Mouse (Mus musculus) neural tube, embryonic 12.5 days (tissue): ENCODE results near the gene Rps6kc1. TPM values are rescaled to one million over a fixed set of nuclear protein-coding genes. Genes with fewer than 3 reads are reported as not detected.

Experiments
- ATAC-seq: fragments of 200-750 bp; cut with Nextera tagmentation; 2 replicates; pipeline ENCODE4 v1.8.0; 2017; ENCODE audit warnings: low read depth, mild to moderate bottlenecking, moderate TSS enrichment, moderate library complexity; ENCODE audit not compliant: low FRiP score
- H3K27ac ChIP-seq: fragments of 300-500 bp; sonication (generic); 2 replicates; pipeline ENCODE4 v1.5.1; 2016
- H3K27me3 ChIP-seq: fragments of 300-500 bp; sonication (generic); replicated peaks from 2 replicates; pipeline ENCODE4 v1.6.1; 2016; ENCODE audit warnings: mild to moderate bottlenecking
- H3K36me3 ChIP-seq: fragments of 300-500 bp; sonication (generic); 2 replicates; pipeline ENCODE4 v1.6.1; 2016; ENCODE audit warnings: mild to moderate bottlenecking
- H3K4me1 ChIP-seq: fragments of 300-500 bp; sonication (generic); 2 replicates; pipeline ENCODE4 v1.6.1; 2016
- H3K4me2 ChIP-seq: fragments of 300-500 bp; sonication (generic); replicated peaks from 2 replicates; pipeline ENCODE4 v1.6.1; 2016; ENCODE audit warnings: mild to moderate bottlenecking
- H3K4me3 ChIP-seq: fragments of 300-500 bp; sonication (generic); 2 replicates; pipeline ENCODE4 v1.5.1; 2016
- H3K9ac ChIP-seq: fragments of 300-500 bp; sonication (generic); 2 replicates; pipeline ENCODE4 v1.6.1; 2016; ENCODE audit warnings: mild to moderate bottlenecking
- H3K9me3 ChIP-seq: fragments of 300-500 bp; sonication (generic); 2 replicates; pipeline ENCODE4 v1.6.1; 2016; ENCODE audit warnings: mild to moderate bottlenecking
- WGBS: fragments of 180-500 bp; shearing (Covaris S2); methylation state at CpG from one replicate; pipeline ENCODE4 v1.1.7; 2016; 5-methylcytosine and 5-hydroxymethylcytosine counted together
- polyA plus RNA-seq: library from polyadenylated mRNA; unstranded; fragments of >200 nt; fragmentation: Nextera tagmentation; extraction: Ambion mirVana; gene quantifications from 2 replicates; pipeline ENCODE4 v1.2.1, GENCODE M21; 2016

Gene Rps6kc1
- polyA plus RNA-seq: 24.7 and 26.4 TPM in 2 replicates

DNA sequence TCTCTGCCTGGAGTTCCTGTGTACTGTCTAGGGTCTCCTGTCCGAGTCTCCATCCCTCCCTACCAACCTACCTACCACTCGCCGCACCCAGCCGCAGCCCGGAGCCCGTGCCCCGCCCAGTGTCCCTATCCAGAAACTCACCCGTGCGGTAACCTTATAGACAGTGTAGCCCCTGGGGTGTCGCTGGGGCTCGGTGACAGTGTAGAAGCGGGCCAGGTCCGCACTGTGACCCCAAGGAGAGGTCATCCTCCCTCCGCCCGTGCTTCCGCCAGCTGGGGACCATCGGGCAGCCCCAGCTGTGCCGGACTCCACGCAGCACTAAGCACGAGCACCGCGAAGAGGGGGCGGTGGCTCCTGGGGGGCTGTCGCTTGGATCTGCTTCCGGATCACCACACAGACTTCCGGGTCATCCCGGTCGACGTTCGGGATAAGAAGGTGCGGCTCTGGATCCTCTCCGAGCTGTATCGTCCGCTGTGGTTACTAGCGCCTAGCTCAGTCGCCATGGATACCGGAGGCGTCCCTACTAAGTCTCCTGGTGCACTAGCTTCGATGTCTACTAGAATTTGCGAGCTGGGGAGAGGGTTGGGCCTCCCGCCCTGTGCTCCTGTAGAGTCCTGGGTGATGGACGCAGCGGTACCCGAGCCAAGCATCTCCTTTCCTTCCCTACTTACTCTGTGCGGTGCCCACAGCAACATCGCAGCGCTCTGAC lies at the start of gene Rps6kc1:
TSS of gene Rps6kc1 (minus strand) at position 356 of the 709 bp plus-strand sequence.
- peaks cover 22% of the 10 kb centered on the region for H3K4me1 ChIP-seq
- WGBS: under 1% methylated on average over 47 of the region's 47 CpGs
- H3K9ac ChIP-seq: peak within 1 kb of the TSS; percentile 81
- peak within 1 kb of the TSS; percentile 85 for H3K4me2 ChIP-seq
- no peaks in the 10 kb centered on the region for H3K36me3 ChIP-seq
- peak within 1 kb of the TSS; percentile 82 for H3K4me3 ChIP-seq
- H3K9me3 ChIP-seq: no peaks in the 10 kb centered on the region
- H3K27me3 ChIP-seq: no peaks in the 10 kb centered on the region
- peak within 1 kb of the TSS; percentile 15; the same call in 1 of the 2 replicates for H3K27ac ChIP-seq
- peak; percentile 94 for ATAC-seq

DNA sequence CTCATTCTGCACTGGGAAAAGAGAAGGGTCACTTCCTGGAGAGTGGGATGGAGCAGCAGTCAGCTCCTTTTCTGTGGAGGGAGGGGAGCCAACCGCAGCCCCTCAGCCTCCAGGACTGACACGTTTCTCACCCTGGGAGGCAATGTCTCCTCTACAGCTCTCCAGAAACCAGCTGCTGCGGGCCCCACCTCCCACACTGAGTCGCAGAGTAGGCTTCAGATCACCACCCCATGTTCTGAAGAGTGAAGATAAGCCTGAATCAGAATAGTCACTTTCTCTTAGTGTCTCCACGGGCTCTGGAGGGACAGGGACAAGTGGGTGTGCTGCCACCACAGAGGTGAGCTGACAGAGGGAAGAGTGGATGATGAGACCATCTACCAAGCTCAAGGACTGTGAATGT lies 47.3 kb upstream of the Rps6kc1 start:
- Histone ChIP-seq H3K4me1 (no peaks in the 10 kb centered on the region), H3K4me2 (no peak overlapping the region), H3K9ac (no peak overlapping the region), H3K36me3 (peaks cover 91% of the 10 kb centered on the region), H3K27me3 (no peaks in the 10 kb centered on the region), H3K27ac (no peak overlapping the region), H3K9me3 (no peaks in the 10 kb centered on the region), H3K4me3 (no peak overlapping the region)
- 84% methylated on average over 5 of the region's 5 CpGs for WGBS
- no peak for ATAC-seq

DNA sequence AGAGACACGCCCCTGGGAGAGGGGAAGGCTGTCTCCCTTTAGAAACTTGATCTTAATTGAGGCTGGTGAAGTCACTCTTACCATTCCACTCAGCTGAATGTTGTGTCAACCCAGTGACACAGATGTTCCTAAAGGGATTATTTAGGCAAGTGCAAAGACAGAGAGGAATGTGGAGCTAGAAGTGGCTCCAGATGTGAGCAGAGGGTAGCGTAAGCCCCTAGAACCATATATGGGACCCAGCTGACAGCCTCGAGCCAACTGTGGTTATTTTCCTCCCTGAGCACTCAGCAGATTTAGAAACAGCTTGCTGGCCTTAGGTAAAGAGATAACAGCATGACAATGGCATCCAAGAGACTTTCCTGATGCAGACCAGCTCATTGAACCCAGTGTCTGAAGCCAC lies 41.4 kb upstream of the Rps6kc1 start:
- H3K4me3 ChIP-seq: no peak overlapping the region
- no peak overlapping the region for H3K9ac ChIP-seq
- no peaks in the 10 kb centered on the region for H3K27me3 ChIP-seq
- peaks cover 94% of the 10 kb centered on the region for H3K36me3 ChIP-seq
- ATAC-seq: no peak
- H3K27ac ChIP-seq: no peak overlapping the region
- 85% methylated on average over 3 of the region's 3 CpGs for WGBS
- no peaks in the 10 kb centered on the region for H3K9me3 ChIP-seq
- H3K4me2 ChIP-seq: no peak overlapping the region
- H3K4me1 ChIP-seq: no peaks in the 10 kb centered on the region

- no peak overlapping the region for H3K9ac ChIP-seq
- no peak overlapping the region for H3K27ac ChIP-seq
- no peaks in the 10 kb centered on the region for H3K4me1 ChIP-seq
- WGBS: 86% methylated on average over 5 of the region's 5 CpGs
- no peak for ATAC-seq
- no peaks in the 10 kb centered on the region for H3K27me3 ChIP-seq
- H3K36me3 ChIP-seq: peaks cover 93% of the 10 kb centered on the region
- H3K9me3 ChIP-seq: no peaks in the 10 kb centered on the region
- no peak overlapping the region for H3K4me2 ChIP-seq
- no peak overlapping the region for H3K4me3 ChIP-seq
Observed at GRCm38 (mm10) chr1:190951014-190951413, 39.4 kb upstream of the Rps6kc1 start.

GRCm38 (mm10) chr1:190948846-190949245 lies 37.3 kb upstream of the Rps6kc1 start:
- no peak for ATAC-seq
- Histone ChIP-seq H3K4me3 (no peak overlapping the region), H3K4me2 (no peak overlapping the region), H3K27ac (no peak overlapping the region), H3K27me3 (no peaks in the 10 kb centered on the region), H3K36me3 (peaks cover 86% of the 10 kb centered on the region), H3K9ac (no peak overlapping the region), H3K9me3 (no peaks in the 10 kb centered on the region), H3K4me1 (no peaks in the 10 kb centered on the region)
- 90% methylated on average over 17 of the region's 17 CpGs for WGBS

DNA sequence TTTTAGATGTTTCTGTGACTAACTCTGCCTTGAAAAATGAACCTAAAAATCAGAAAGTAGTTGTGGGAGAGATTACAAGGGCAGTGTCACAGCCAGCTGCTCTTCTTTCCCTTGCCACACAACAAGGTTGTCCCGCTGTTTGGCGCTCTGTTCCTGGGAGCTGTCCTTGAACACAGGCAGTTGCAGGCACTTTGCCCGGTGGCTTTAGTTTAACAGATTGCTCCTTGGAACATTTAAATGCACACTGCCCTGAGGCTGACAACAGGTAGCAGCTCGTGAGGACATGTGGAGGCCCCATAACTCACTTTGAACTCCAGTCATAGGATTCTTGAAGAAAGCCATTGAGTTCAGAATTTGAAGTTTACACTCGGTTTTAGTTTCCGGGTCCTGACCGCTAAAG lies 36.9 kb upstream of the Rps6kc1 start:
- ATAC-seq: no peak
- Histone ChIP-seq H3K27me3 (no peaks in the 10 kb centered on the region), H3K4me3 (no peak overlapping the region), H3K9me3 (no peaks in the 10 kb centered on the region), H3K4me1 (no peaks in the 10 kb centered on the region), H3K4me2 (no peak overlapping the region), H3K27ac (no peak overlapping the region), H3K36me3 (peaks cover 86% of the 10 kb centered on the region), H3K9ac (no peak overlapping the region)
- 87% methylated on average over 7 of the region's 7 CpGs for WGBS

DNA sequence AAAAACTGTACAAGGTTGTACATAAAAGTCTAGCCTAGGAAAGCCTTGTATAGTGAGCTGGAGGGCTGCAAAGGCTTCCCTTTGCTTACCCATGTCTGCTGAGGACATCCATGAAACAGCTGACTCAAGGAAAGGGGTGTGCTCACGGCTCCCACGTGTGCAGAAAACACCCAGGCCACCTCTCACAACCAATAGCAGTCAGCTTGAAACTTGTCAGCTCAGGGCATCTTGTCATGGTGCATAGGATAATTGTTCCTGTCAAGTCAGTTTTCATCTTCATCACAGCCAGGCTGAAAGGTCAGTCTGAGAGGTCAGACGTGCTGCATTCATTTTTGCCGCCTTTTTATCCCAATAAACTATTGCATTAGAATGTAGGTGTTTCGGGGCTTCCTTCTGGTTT lies 36.4 kb upstream of the Rps6kc1 start:
- H3K4me3 ChIP-seq: no peak overlapping the region
- 86% methylated on average over 5 of the region's 5 CpGs for WGBS
- no peaks in the 10 kb centered on the region for H3K27me3 ChIP-seq
- no peaks in the 10 kb centered on the region for H3K4me1 ChIP-seq
- H3K36me3 ChIP-seq: peaks cover 85% of the 10 kb centered on the region
- H3K9me3 ChIP-seq: no peaks in the 10 kb centered on the region
- no peak overlapping the region for H3K9ac ChIP-seq
- no peak overlapping the region for H3K4me2 ChIP-seq
- ATAC-seq: no peak
- H3K27ac ChIP-seq: no peak overlapping the region

- Histone ChIP-seq H3K9me3 (no peaks in the 10 kb centered on the region), H3K9ac (no peak overlapping the region), H3K4me3 (no peak overlapping the region), H3K27ac (no peak overlapping the region), H3K4me2 (no peak overlapping the region), H3K4me1 (no peaks in the 10 kb centered on the region), H3K36me3 (peaks cover 88% of the 10 kb centered on the region), H3K27me3 (no peaks in the 10 kb centered on the region)
- peak; percentile 63 for ATAC-seq
- WGBS: 52% methylated on average over 6 of the region's 6 CpGs
Observed at GRCm38 (mm10) chr1:190944109-190944760, 32.7 kb upstream of the Rps6kc1 start.

- H3K4me2 ChIP-seq: no peak overlapping the region
- no peaks in the 10 kb centered on the region for H3K9me3 ChIP-seq
- no peak overlapping the region for H3K4me3 ChIP-seq
- H3K9ac ChIP-seq: no peak overlapping the region
- H3K27me3 ChIP-seq: no peaks in the 10 kb centered on the region
- H3K27ac ChIP-seq: no peak overlapping the region
- 85% methylated on average over 7 of the region's 7 CpGs for WGBS
- ATAC-seq: no peak
- no peaks in the 10 kb centered on the region for H3K4me1 ChIP-seq
- peaks cover 73% of the 10 kb centered on the region for H3K36me3 ChIP-seq
Observed at GRCm38 (mm10) chr1:190939803-190940202, 28.2 kb upstream of the Rps6kc1 start.

DNA sequence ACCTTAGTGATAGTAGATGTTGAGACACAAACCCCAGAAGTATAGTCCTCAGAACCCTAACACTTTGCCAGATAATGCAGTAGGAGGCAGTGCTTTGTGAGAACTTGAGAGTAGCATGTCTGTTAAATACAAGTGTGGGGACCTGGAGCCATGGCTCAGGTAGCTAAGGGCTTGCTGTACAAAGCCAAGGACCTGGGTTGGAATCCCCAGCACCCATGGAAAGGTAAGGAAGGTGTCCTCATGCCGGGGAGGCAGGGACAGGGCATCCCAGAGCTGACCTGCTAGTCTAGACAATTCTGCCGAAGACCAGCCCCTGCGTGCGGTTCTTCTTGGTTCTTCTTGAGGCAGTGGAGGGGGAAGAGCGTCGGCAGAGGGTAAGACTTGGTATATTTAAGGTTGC lies 18.6 kb upstream of the Rps6kc1 start:
- 84% methylated on average over 6 of the region's 6 CpGs for WGBS
- ATAC-seq: no peak
- H3K4me2 ChIP-seq: no peak overlapping the region; the same call in 1 of the 2 replicates

DNA sequence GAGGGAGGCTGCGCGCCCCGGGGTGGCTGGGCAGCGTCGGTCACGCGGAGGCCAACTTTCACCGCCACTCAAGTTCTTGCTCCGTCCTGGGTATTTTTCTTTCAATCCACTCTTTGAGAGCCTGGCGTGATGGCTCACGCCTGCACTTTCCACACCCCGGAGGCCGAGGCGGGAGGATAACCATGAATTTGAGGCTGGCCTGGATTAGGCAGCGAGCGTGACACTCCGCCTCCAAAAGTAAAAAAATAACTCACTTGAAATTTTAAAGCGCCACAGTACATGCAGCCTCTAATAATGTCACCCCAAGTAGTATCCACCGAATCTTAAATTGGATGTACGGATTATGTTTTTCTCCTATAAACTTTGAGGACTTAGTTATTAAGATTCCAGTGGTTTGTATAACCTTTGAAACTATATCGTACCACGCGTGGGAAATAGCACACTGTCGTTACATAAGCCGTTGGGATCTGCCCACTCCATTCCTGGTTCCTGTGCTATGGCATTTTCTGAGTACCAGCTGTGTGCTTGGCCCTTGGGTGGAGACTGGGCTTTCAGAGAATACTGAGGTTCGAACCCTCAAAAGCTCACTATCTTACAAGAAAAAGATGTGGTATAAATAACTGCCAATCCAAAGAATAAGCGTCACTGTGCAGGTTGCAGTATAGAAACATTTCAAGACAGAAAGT lies 17.6 kb upstream of the Rps6kc1 start:
- no peaks in the 10 kb centered on the region for H3K27me3 ChIP-seq
- H3K9me3 ChIP-seq: no peaks in the 10 kb centered on the region
- H3K4me3 ChIP-seq: peak overlapping the region; percentile 73
- H3K4me1 ChIP-seq: peaks cover 12% of the 10 kb centered on the region; the same call in 1 of the 2 replicates
- peak overlapping the region; percentile 99 for H3K27ac ChIP-seq
- H3K9ac ChIP-seq: peak overlapping the region; percentile 92
- ATAC-seq: peak; percentile 48; the same call in 1 of the 2 replicates
- 9% methylated on average over 26 of the region's 27 CpGs for WGBS
- peak overlapping the region; percentile 75 for H3K4me2 ChIP-seq
- peaks cover 10% of the 10 kb centered on the region for H3K36me3 ChIP-seq

More for the DNA sequence above, 18.6 kb upstream of the Rps6kc1 start:
- Histone ChIP-seq H3K27me3 (no peaks in the 10 kb centered on the region), H3K4me1 (peaks cover 12% of the 10 kb centered on the region; the same call in 1 of the 2 replicates), H3K9ac (no peak overlapping the region), H3K9me3 (no peaks in the 10 kb centered on the region), H3K36me3 (peaks cover 18% of the 10 kb centered on the region), H3K27ac (no peak overlapping the region), H3K4me3 (no peak overlapping the region)

DNA sequence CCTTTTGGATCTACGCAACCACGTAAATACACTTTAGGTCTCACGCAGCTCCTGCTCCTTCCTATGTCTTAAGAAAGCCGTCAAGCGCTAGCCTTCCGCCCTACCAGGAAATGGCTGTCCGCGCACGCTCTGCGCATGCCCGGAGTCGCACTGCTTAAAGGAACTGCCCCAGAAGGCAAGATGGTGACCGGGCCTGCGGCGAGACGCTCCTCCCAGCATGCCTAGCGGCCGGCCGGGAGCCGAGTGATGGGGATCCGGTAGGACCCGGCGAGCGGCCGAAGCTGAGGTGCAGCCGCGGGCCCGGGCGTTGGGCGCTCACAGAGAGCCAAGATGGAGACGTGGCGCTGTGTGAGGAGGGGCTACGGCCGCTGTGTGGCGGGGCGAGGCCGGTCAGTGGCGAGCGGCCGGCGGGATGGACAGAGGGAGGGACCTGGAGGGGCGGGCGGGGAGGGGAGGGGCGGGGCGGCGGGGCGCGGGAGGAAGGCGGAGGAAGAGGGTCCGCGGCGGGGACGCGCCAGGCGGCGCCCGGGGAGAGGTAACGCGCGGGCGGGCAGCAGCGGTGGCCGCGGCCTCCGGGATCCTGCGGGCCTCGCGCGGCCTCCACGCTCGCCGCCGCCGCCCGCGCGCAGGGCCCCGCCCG lies 16.9 kb upstream of the Rps6kc1 start:
- no peaks in the 10 kb centered on the region for H3K9me3 ChIP-seq
- H3K4me1 ChIP-seq: peaks cover 12% of the 10 kb centered on the region; the same call in 1 of the 2 replicates
- peak overlapping the region; percentile 73 for H3K4me3 ChIP-seq
- peak overlapping the region; percentile 99 for H3K27ac ChIP-seq
- H3K36me3 ChIP-seq: peaks cover 4% of the 10 kb centered on the region
- no peaks in the 10 kb centered on the region for H3K27me3 ChIP-seq
- H3K9ac ChIP-seq: peak overlapping the region; percentile 92
- peak; percentile 96 for ATAC-seq
- under 1% methylated on average over 49 of the region's 79 CpGs for WGBS
- peak overlapping the region; percentile 75 for H3K4me2 ChIP-seq
